In the genomic region with DNA sequence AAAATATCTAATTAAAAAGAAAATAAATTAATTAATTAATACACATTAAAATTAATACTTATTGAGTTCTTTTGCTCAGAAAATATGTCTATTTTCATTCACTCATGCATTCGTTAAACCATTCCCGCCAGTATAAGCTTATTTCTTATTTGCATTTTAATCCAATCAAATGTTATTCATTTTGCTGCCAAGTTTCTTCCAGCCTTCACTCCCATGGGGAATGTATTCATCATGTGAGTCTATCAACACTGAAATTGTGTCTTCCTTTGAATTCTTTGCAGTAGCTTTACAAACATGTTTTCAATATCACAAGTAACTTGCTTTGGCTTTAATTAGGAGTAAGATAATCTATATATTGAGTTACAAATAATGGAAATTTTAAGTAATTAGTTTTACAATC, we compare ENCODE assay signal across 18 mouse cellular contexts.
"Had no signal": no experiment of that assay in that cellular context is flagged by ENCODE, and none has a peak within 500 bp of the region (broad histone marks: within the 10 kb centered on the region; RNA-seq: fewer than 3 reads in every experiment).

No protein-coding gene starts in this region.

- H3K9me3 ChIP-seq: kidney, embryonic 15.5 days; liver, embryonic 13.5 days; midbrain, embryonic 12.5 days; neural tube, embryonic 12.5 days; neural tube, embryonic 15.5 days; stomach, embryonic 15.5 days had no signal

- H3K4me1 ChIP-seq: kidney, embryonic 15.5 days; liver, embryonic 13.5 days; midbrain, embryonic 12.5 days; neural tube, embryonic 12.5 days; neural tube, embryonic 15.5 days; stomach, embryonic 15.5 days had no signal

- H3K36me3 ChIP-seq: kidney, embryonic 15.5 days; liver, embryonic 13.5 days; midbrain, embryonic 12.5 days; neural tube, embryonic 12.5 days; neural tube, embryonic 15.5 days; stomach, embryonic 15.5 days had no signal

- H3K9ac ChIP-seq: kidney, embryonic 15.5 days; liver, embryonic 13.5 days; midbrain, embryonic 12.5 days; neural tube, embryonic 12.5 days; neural tube, embryonic 15.5 days; stomach, embryonic 15.5 days had no signal

- H3K27ac ChIP-seq: kidney, embryonic 15.5 days; left cerebral cortex, adult 2 months; liver, embryonic 13.5 days; midbrain, embryonic 12.5 days; neural tube, embryonic 12.5 days; neural tube, embryonic 15.5 days; stomach, embryonic 15.5 days had no signal

- H3K27me3 ChIP-seq: kidney, embryonic 15.5 days; liver, embryonic 13.5 days; midbrain, embryonic 12.5 days; neural tube, embryonic 12.5 days; neural tube, embryonic 15.5 days; stomach, embryonic 15.5 days had no signal

- H3K4me3 ChIP-seq: kidney, embryonic 15.5 days; left cerebral cortex, adult 2 months; liver, embryonic 13.5 days; midbrain, embryonic 12.5 days; neural tube, embryonic 12.5 days; neural tube, embryonic 15.5 days; stomach, embryonic 15.5 days had no signal

- DNase-seq: kidney, adult 8-10 months; kidney, postnatal 10 days; kidney, postnatal 36 days; layer of hippocampus, postnatal 36 days; liver, embryonic 13.5 days; lung, adult 2 months; lung, postnatal 14 days; lung, postnatal 4 days; right cerebral cortex, adult 18-20 months; right cerebral cortex, postnatal 25 days; spleen, adult 18-20 months; thymus, postnatal 25 days had no signal

- H3K4me2 ChIP-seq: kidney, embryonic 15.5 days; liver, embryonic 13.5 days; midbrain, embryonic 12.5 days; neural tube, embryonic 12.5 days; neural tube, embryonic 15.5 days; stomach, embryonic 15.5 days had no signal
